27 mouse cellular contexts compared by ENCODE assay signal in the genomic region with DNA sequence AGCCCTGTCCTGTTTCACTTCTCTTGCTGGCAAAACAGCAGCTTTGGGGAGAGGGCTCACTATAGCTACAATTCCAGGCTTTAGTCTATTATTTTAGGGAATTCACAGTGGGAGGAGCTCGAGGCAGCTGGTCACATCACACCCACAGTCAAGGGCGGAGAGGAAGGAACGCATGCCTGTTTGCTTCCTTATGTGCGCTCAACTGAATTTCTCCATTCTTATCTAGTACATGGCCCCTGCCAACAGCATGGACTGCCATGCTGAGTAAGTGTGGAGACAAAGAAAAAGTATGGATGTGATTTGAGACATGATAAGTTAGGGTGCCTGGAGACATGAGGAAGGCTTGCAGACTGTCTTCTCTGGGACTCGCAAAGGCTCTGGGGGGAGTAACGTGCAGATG. TPM values are rescaled to one million over a fixed set of nuclear protein-coding genes. Genes with fewer than 3 reads are reported as not detected.
"Had no signal": no experiment of that assay in that cellular context is flagged by ENCODE, and none has a peak within 500 bp of the region (broad histone marks: within the 10 kb centered on the region; RNA-seq: fewer than 3 reads in every experiment).

No protein-coding gene starts in this region.

- H3K9ac ChIP-seq: heart, embryonic 13.5 days; heart, embryonic 15.5 days; hindbrain, embryonic 13.5 days; hindbrain, embryonic 15.5 days; kidney, embryonic 15.5 days; limb, embryonic 12.5 days had no signal

- H3K9me3 ChIP-seq: heart, embryonic 13.5 days; heart, embryonic 15.5 days; hindbrain, embryonic 13.5 days; hindbrain, embryonic 15.5 days; kidney, embryonic 15.5 days; limb, embryonic 10.5 days; limb, embryonic 12.5 days had no signal

- H3K4me2 ChIP-seq: heart, embryonic 11.5 days; heart, embryonic 13.5 days; heart, embryonic 15.5 days; hindbrain, embryonic 13.5 days; hindbrain, embryonic 15.5 days; kidney, embryonic 15.5 days; limb, embryonic 12.5 days had no signal

- ATAC-seq: hindbrain, postnatal 0 days; intestine, embryonic 16.5 days had no signal

- H3K27ac ChIP-seq: heart, adult 2 months; heart, embryonic 13.5 days; heart, embryonic 15.5 days; hindbrain, embryonic 13.5 days; hindbrain, embryonic 15.5 days; hindbrain, postnatal 0 days; kidney, embryonic 15.5 days; kidney, postnatal 0 days; left cerebral cortex, adult 2 months; limb, embryonic 10.5 days; limb, embryonic 12.5 days had no signal

- DNase-seq: gastrocnemius, postnatal 14 days; gastrocnemius, postnatal 36 days; heart, adult 11 months; heart, adult 2 months; heart, postnatal 14 days; heart, postnatal 36 days; kidney, adult 11 months; kidney, adult 2 months; kidney, adult 9 months; kidney, postnatal 14 days; kidney, postnatal 36 days; layer of hippocampus, adult 9-11 months; layer of hippocampus, postnatal 36 days; liver had no signal

- H3K4me3 ChIP-seq: heart, adult 2 months; heart, embryonic 13.5 days; heart, embryonic 15.5 days; hindbrain, embryonic 13.5 days; hindbrain, embryonic 15.5 days; kidney, embryonic 15.5 days; left cerebral cortex, adult 2 months; limb, embryonic 10.5 days; limb, embryonic 12.5 days had no signal

- H3K27me3 ChIP-seq: heart, embryonic 13.5 days; hindbrain, embryonic 13.5 days; hindbrain, embryonic 15.5 days; kidney, embryonic 15.5 days had no signal

RNA-seq across cellular contexts. Expression of a gene that starts 11.1 kb away (rescaled TPM):
- total RNA-seq: hematopoietic stem cell, adult 5-6 weeks had no signal
- polyA plus RNA-seq: limb, embryonic 10.5 days; limb, embryonic 12.5 days had no signal
